Mouse (Mus musculus) leukemia stem cell, adult 10-12 weeks (primary cell): ENCODE measurements around the gene Scrn1. TPM values are rescaled to one million over a fixed set of nuclear protein-coding genes. Genes with fewer than 3 reads are reported as not detected.

Experiments
- polyA plus RNA-seq: library from polyadenylated mRNA; stranded (reverse); fragments of >175 nt; gene quantifications from 2 replicates; pipeline ENCODE4 v1.2.3, GENCODE M21; 2012; ENCODE audit warnings: low replicate concordance

Scrn1 gene
- not detected in 2 replicates for polyA plus RNA-seq

GRCm38 (mm10) chr6:54565665-54566545 is at the start of gene Scrn1:
TSS of gene Scrn1 (minus strand) at chr6:54566489.

GRCm38 (mm10) chr6:54597208-54597607 is 30.9 kb upstream of the Scrn1 start, which contains the start of gene Fkbp14:
TSS of gene Fkbp14 (minus strand) at chr6:54597308.

GRCm38 (mm10) chr6:54594469-54595329 is 28.4 kb upstream of the Scrn1 start, which contains the start of gene Plekha8:
TSS of gene Plekha8 (plus strand) at chr6:54595111.

Other genes with a start within 250 kb of the Scrn1 start
- 0.15 TPM in 1 of 2 replicates, not detected in the other for gene Prr15, start 240.7 kb downstream of the Scrn1 start, polyA plus RNA-seq
- gene Wipf3, start 136.9 kb downstream of the Scrn1 start, polyA plus RNA-seq = 0.25 and 0.92 TPM in 2 replicates
- gene Plekha8, start 28.6 kb upstream of the Scrn1 start, polyA plus RNA-seq = 1.4 and 1.8 TPM in 2 replicates
- not detected in 2 replicates for gene Fkbp14, start 30.8 kb upstream of the Scrn1 start, polyA plus RNA-seq
- gene Mturn, start 115.1 kb upstream of the Scrn1 start, polyA plus RNA-seq = 1.3 and 3.4 TPM in 2 replicates